9 mouse cellular contexts compared by ENCODE assay signal in genomic region chr10:70496938-70497337, GRCm38 (mm10). TPM values are rescaled to one million over a fixed set of nuclear protein-coding genes. Genes with fewer than 3 reads are reported as not detected.
DNase-seq lines count a peak whose midpoint lies in the region; ATAC-seq and TF ChIP-seq lines count a peak whose summit lies in the region.
"Had no signal": no experiment of that assay in that cellular context is flagged by ENCODE, and none has a peak within 500 bp of the region (broad histone marks: within the 10 kb centered on the region; RNA-seq: fewer than 3 reads in every experiment).

No protein-coding gene starts in this region.

- H3K4me3 ChIP-seq in stomach, embryonic 16.5 days (replicated peaks; ENCODE audit: low read length), result no peak overlapping the region
- no peak overlapping the region for H3K4me3 ChIP-seq in stomach, postnatal 0 days (ENCODE audit: low read depth, low read length)
- no peak overlapping the region for H3K4me3 ChIP-seq in intestine, embryonic 16.5 days (ENCODE audit: low read length)
- H3K4me3 ChIP-seq in forebrain, embryonic 11.5 days (ENCODE audit: low read depth, low read length), result no peak overlapping the region
- H3K4me3 ChIP-seq in midbrain, embryonic 16.5 days (ENCODE audit: low read depth, low read length), result no peak overlapping the region
- H3K4me3 ChIP-seq: embryonic facial prominence, embryonic 13.5 days had no signal

- 0 out of 2 replicates have a peak, but pooled peaks have one; percentile 21 for ATAC-seq in stomach, embryonic 16.5 days (ENCODE audit: insufficient read depth, low FRiP score)
- ATAC-seq in stomach, postnatal 0 days (ENCODE audit: low FRiP score, low TSS enrichment), result no peak
- peak; percentile 48 for ATAC-seq in intestine, embryonic 16.5 days
- no peak for ATAC-seq in forebrain, embryonic 11.5 days (replicated peaks; ENCODE audit: low FRiP score)
- no peak for ATAC-seq in midbrain, embryonic 16.5 days

- H3K27ac ChIP-seq in stomach, embryonic 16.5 days (ENCODE audit: low read length), result no peak overlapping the region
- H3K27ac ChIP-seq in stomach, postnatal 0 days (replicated peaks), result no peak overlapping the region
- H3K27ac ChIP-seq in intestine, embryonic 16.5 days (ENCODE audit: low read length), result no peak overlapping the region
- no peak overlapping the region for H3K27ac ChIP-seq in forebrain, embryonic 11.5 days (ENCODE audit: low read depth, low read length)
- H3K27ac ChIP-seq in midbrain, embryonic 16.5 days (ENCODE audit: low read length), result no peak overlapping the region
- H3K27ac ChIP-seq: embryonic facial prominence, embryonic 13.5 days had no signal

- TF ChIP-seq EP300 in stomach, postnatal 0 days (optimal IDR thresholded peaks at IDR 0.05), result no peak

- no peaks in the 10 kb centered on the region for H3K4me1 ChIP-seq in stomach, embryonic 16.5 days (ENCODE audit: control insufficient read depth, insufficient read depth, low read length)
- H3K4me1 ChIP-seq in stomach, postnatal 0 days (replicated peaks; ENCODE audit: control insufficient read depth, insufficient read depth), result 0 out of 2 replicates have a peak, but pooled peaks cover 3% of the 10 kb centered on the region
- no peaks in the 10 kb centered on the region for H3K4me1 ChIP-seq in intestine, embryonic 16.5 days (ENCODE audit: control insufficient read depth, insufficient read depth, low read length)
- H3K4me1 ChIP-seq in forebrain, embryonic 11.5 days (replicated peaks; ENCODE audit: control insufficient read depth, insufficient read depth, low read length), result no peaks in the 10 kb centered on the region
- H3K4me1 ChIP-seq in midbrain, embryonic 16.5 days (ENCODE audit: control insufficient read depth, insufficient read depth, low read length), result peaks cover 6% of the 10 kb centered on the region; the same call in 1 of the 2 replicates

- no peaks in the 10 kb centered on the region for H3K27me3 ChIP-seq in stomach, embryonic 16.5 days (ENCODE audit: control insufficient read depth, insufficient read depth, low read length)
- H3K27me3 ChIP-seq in stomach, postnatal 0 days (ENCODE audit: control insufficient read depth, insufficient read depth, low read length), result no peaks in the 10 kb centered on the region
- no peaks in the 10 kb centered on the region for H3K27me3 ChIP-seq in intestine, embryonic 16.5 days (replicated peaks; ENCODE audit: control insufficient read depth, insufficient read depth, low read length)
- H3K27me3 ChIP-seq in forebrain, embryonic 11.5 days (ENCODE audit: control insufficient read depth, insufficient read depth, low read length), result no peaks in the 10 kb centered on the region
- no peaks in the 10 kb centered on the region for H3K27me3 ChIP-seq in midbrain, embryonic 16.5 days (ENCODE audit: control insufficient read depth, insufficient read depth, low read depth, low read length)
- H3K27me3 ChIP-seq: embryonic facial prominence, embryonic 13.5 days had no signal

- H3K9ac ChIP-seq in stomach, embryonic 16.5 days (ENCODE audit: low read length), result no peak overlapping the region
- H3K9ac ChIP-seq in stomach, postnatal 0 days (ENCODE audit: low read length), result no peak overlapping the region
- no peak overlapping the region for H3K9ac ChIP-seq in intestine, embryonic 16.5 days (ENCODE audit: low read depth, low read length)
- H3K9ac ChIP-seq in forebrain, embryonic 11.5 days (ENCODE audit: low read length), result no peak overlapping the region
- H3K9ac ChIP-seq in midbrain, embryonic 16.5 days (ENCODE audit: low read depth, low read length), result no peak overlapping the region
- H3K9ac ChIP-seq: embryonic facial prominence, embryonic 13.5 days had no signal

- TF ChIP-seq CTCF in stomach, postnatal 0 days (IDR thresholded peaks at IDR 0.05; ENCODE audit: low read depth), result no peak

- peak; percentile 65 to 74 for DNase-seq in cerebellum, postnatal 10 days
- DNase-seq in cerebellum, adult 9-10 months, result no peak
- DNase-seq in stomach, postnatal 0 days (ENCODE audit: low spot score), result no peak
- no peak for DNase-seq in forebrain, embryonic 11.5 days (ENCODE audit: low spot score)
- DNase-seq in spleen, postnatal 10 days (ENCODE audit: low spot score in 2 of 2), result no peak

- H3K36me3 ChIP-seq in stomach, embryonic 16.5 days (ENCODE audit: control insufficient read depth, insufficient read depth, low read length), result no peaks in the 10 kb centered on the region
- no peaks in the 10 kb centered on the region for H3K36me3 ChIP-seq in stomach, postnatal 0 days (ENCODE audit: control insufficient read depth, insufficient read depth, low read length)
- no peaks in the 10 kb centered on the region for H3K36me3 ChIP-seq in intestine, embryonic 16.5 days (ENCODE audit: control insufficient read depth, insufficient read depth, low read length)
- no peaks in the 10 kb centered on the region for H3K36me3 ChIP-seq in forebrain, embryonic 11.5 days (ENCODE audit: control insufficient read depth, insufficient read depth, low read length)
- H3K36me3 ChIP-seq in midbrain, embryonic 16.5 days (ENCODE audit: control insufficient read depth, insufficient read depth, low read length), result no peaks in the 10 kb centered on the region
- H3K36me3 ChIP-seq: embryonic facial prominence, embryonic 13.5 days had no signal

- no peak overlapping the region for H3K4me2 ChIP-seq in stomach, embryonic 16.5 days (ENCODE audit: low read depth, low read length)
- no peak overlapping the region for H3K4me2 ChIP-seq in stomach, postnatal 0 days (replicated peaks; ENCODE audit: low read depth)
- H3K4me2 ChIP-seq in intestine, embryonic 16.5 days (ENCODE audit: low read depth, low read length), result no peak overlapping the region
- H3K4me2 ChIP-seq in forebrain, embryonic 11.5 days (ENCODE audit: low read depth, low read length, severe bottlenecking), result no peak overlapping the region
- H3K4me2 ChIP-seq in midbrain, embryonic 16.5 days (ENCODE audit: low read length), result no peak overlapping the region
- H3K4me2 ChIP-seq: embryonic facial prominence, embryonic 13.5 days had no signal

- no peaks in the 10 kb centered on the region for H3K9me3 ChIP-seq in stomach, embryonic 16.5 days (replicated peaks; ENCODE audit: control insufficient read depth, low read length)
- no peaks in the 10 kb centered on the region for H3K9me3 ChIP-seq in stomach, postnatal 0 days (ENCODE audit: control insufficient read depth, low read length)
- H3K9me3 ChIP-seq in intestine, embryonic 16.5 days (ENCODE audit: control insufficient read depth, low read length), result no peaks in the 10 kb centered on the region
- H3K9me3 ChIP-seq in forebrain, embryonic 11.5 days (ENCODE audit: control insufficient read depth, low read length), result no peaks in the 10 kb centered on the region
- no peaks in the 10 kb centered on the region for H3K9me3 ChIP-seq in midbrain, embryonic 16.5 days (replicated peaks; ENCODE audit: control insufficient read depth, low read length, poor library complexity, severe bottlenecking)
- H3K9me3 ChIP-seq: embryonic facial prominence, embryonic 13.5 days had no signal

RNA-seq across cellular contexts. Expression of gene Fam13c, which starts 56.7 kb away (rescaled TPM):
- polyA plus RNA-seq in stomach, embryonic 16.5 days (2015; fragmentation: Nextera tagmentation; extraction: Ambion mirVana), result 10.2 and 11.1 TPM in 2 replicates
- 4.9 and 5.4 TPM in 2 replicates for polyA plus RNA-seq in stomach, postnatal 0 days (2015; fragmentation: Nextera tagmentation; extraction: Ambion mirVana)
- 5.9 and 6.2 TPM in 2 replicates for polyA plus RNA-seq in intestine, embryonic 16.5 days (2015; fragmentation: Nextera tagmentation; extraction: Ambion mirVana)
- polyA plus RNA-seq in forebrain, embryonic 11.5 days (2014; fragmentation: Nextera tagmentation; extraction: Ambion mirVana), result 11.7 and 13.6 TPM in 2 replicates
- 33.6 and 36.6 TPM in 2 replicates for polyA plus RNA-seq in midbrain, embryonic 16.5 days (2015; fragmentation: Nextera tagmentation; extraction: Ambion mirVana)

Comparison
In these comparisons a context has a peak if more than half of its experiments do, and no peak if none do; other contexts are left out.
1. DNase-seq: peak in cerebellum, postnatal 10 days (2 of 2); none in cerebellum, adult 9-10 months (single experiment), stomach, postnatal 0 days (single experiment), forebrain, embryonic 11.5 days (single experiment) and spleen, postnatal 10 days (0 of 2).
2. ATAC-seq: peak in stomach, embryonic 16.5 days (single experiment) and intestine, embryonic 16.5 days (single experiment); none in stomach, postnatal 0 days (single experiment), forebrain, embryonic 11.5 days (single experiment) and midbrain, embryonic 16.5 days (single experiment).